Mouse (Mus musculus): ENCODE measurements around the gene Nr4a1. TPM values are rescaled to one million over a fixed set of nuclear protein-coding genes. Genes with fewer than 3 reads are reported as not detected.

Gene Nr4a1
- polyA plus RNA-seq (2012; rRNA removed): 13.1 and 16.4 TPM in 2 replicates

GRCm38 (mm10) chr15:101253886-101254795 lies at the start of gene Nr4a1:
Gene Nr4a1 (plus strand): TSS chr15:101254269.
- Histone ChIP-seq H3K27me3 (ENCODE audit: control insufficient read depth, insufficient read depth, low read length) (no peaks in the 10 kb centered on the region), H3K4me3 (replicated peaks; ENCODE audit: insufficient read depth, low read depth, low read length) (peak within 1 kb of the TSS; percentile 56)

GRCm38 (mm10) chr15:101204781-101205180 lies 49.3 kb upstream of the Nr4a1 start:
- no peak for DNase-seq
- Histone ChIP-seq H3K27me3 (ENCODE audit: control insufficient read depth, insufficient read depth, low read length) (no peaks in the 10 kb centered on the region), H3K27ac (ENCODE audit: insufficient read depth, low read length) (no peak overlapping the region), H3K4me3 (replicated peaks; ENCODE audit: insufficient read depth, low read depth, low read length) (no peak overlapping the region), H3K4me1 (ENCODE audit: control insufficient read depth, insufficient read depth, low read length) (peaks cover 11% of the 10 kb centered on the region)
- 92% methylated on average over 7 of the region's 7 CpGs for WGBS
- no peak for TF ChIP-seq CTCF (IDR thresholded peaks at IDR 0.05; ENCODE audit: borderline replicate concordance, insufficient read depth, low read depth, low read length)
- no peak for TF ChIP-seq POLR2A (IDR thresholded peaks at IDR 0.05; ENCODE audit: borderline replicate concordance, insufficient read depth, low read length)

More at GRCm38 (mm10) chr15:101253886-101254795, at the start of gene Nr4a1:
- 1% methylated on average over 79 of the region's 82 CpGs for WGBS
- Histone ChIP-seq H3K27ac (ENCODE audit: insufficient read depth, low read length) (peak within 1 kb of the TSS; percentile 83), H3K4me1 (ENCODE audit: control insufficient read depth, insufficient read depth, low read length) (peaks cover 15% of the 10 kb centered on the region)
- peak; percentile 93 to 94 for DNase-seq
- TF ChIP-seq CTCF (IDR thresholded peaks at IDR 0.05; ENCODE audit: borderline replicate concordance, insufficient read depth, low read depth, low read length): no peak
- TF ChIP-seq POLR2A (IDR thresholded peaks at IDR 0.05; ENCODE audit: borderline replicate concordance, insufficient read depth, low read length): peak; percentile 47; the same call in 1 of the 2 replicates

GRCm38 (mm10) chr15:101210228-101210627 lies 43.8 kb upstream of the Nr4a1 start:
- 65% methylated on average over 6 of the region's 6 CpGs for WGBS
- peak; percentile 56 to 61 for DNase-seq

GRCm38 (mm10) chr15:101210998-101211613 lies 43.0 kb upstream of the Nr4a1 start:
- no peak for TF ChIP-seq CTCF (IDR thresholded peaks at IDR 0.05; ENCODE audit: borderline replicate concordance, insufficient read depth, low read depth, low read length)
- no peak for TF ChIP-seq POLR2A (IDR thresholded peaks at IDR 0.05; ENCODE audit: borderline replicate concordance, insufficient read depth, low read length)
- no peak for DNase-seq
- 63% methylated on average over 14 of the region's 14 CpGs for WGBS
- Histone ChIP-seq H3K4me3 (replicated peaks; ENCODE audit: insufficient read depth, low read depth, low read length) (no peak overlapping the region), H3K27ac (ENCODE audit: insufficient read depth, low read length) (no peak overlapping the region), H3K4me1 (ENCODE audit: control insufficient read depth, insufficient read depth, low read length) (peaks cover 5% of the 10 kb centered on the region), H3K27me3 (ENCODE audit: control insufficient read depth, insufficient read depth, low read length) (no peaks in the 10 kb centered on the region)

More at GRCm38 (mm10) chr15:101210228-101210627, 43.8 kb upstream of the Nr4a1 start:
- Histone ChIP-seq H3K4me1 (ENCODE audit: control insufficient read depth, insufficient read depth, low read length) (peaks cover 5% of the 10 kb centered on the region), H3K27ac (ENCODE audit: insufficient read depth, low read length) (no peak overlapping the region), H3K4me3 (replicated peaks; ENCODE audit: insufficient read depth, low read depth, low read length) (no peak overlapping the region), H3K27me3 (ENCODE audit: control insufficient read depth, insufficient read depth, low read length) (no peaks in the 10 kb centered on the region)
- no peak for TF ChIP-seq POLR2A (IDR thresholded peaks at IDR 0.05; ENCODE audit: borderline replicate concordance, insufficient read depth, low read length)
- TF ChIP-seq CTCF (IDR thresholded peaks at IDR 0.05; ENCODE audit: borderline replicate concordance, insufficient read depth, low read depth, low read length): peak; percentile 70

- H3K4me1 ChIP-seq (ENCODE audit: control insufficient read depth, insufficient read depth, low read length): peaks cover 5% of the 10 kb centered on the region
- TF ChIP-seq CTCF (IDR thresholded peaks at IDR 0.05; ENCODE audit: borderline replicate concordance, insufficient read depth, low read depth, low read length) (no peak), POLR2A (IDR thresholded peaks at IDR 0.05; ENCODE audit: borderline replicate concordance, insufficient read depth, low read length) (no peak)
- no peak overlapping the region for H3K4me3 ChIP-seq (replicated peaks; ENCODE audit: insufficient read depth, low read depth, low read length)
- WGBS: 21% methylated on average over 14 of the region's 14 CpGs
- peak in 1 of 2 experiments; percentile 39 for DNase-seq
- H3K27me3 ChIP-seq (ENCODE audit: control insufficient read depth, insufficient read depth, low read length): no peaks in the 10 kb centered on the region
- no peak overlapping the region for H3K27ac ChIP-seq (ENCODE audit: insufficient read depth, low read length)
Observed at GRCm38 (mm10) chr15:101212435-101212834, 41.6 kb upstream of the Nr4a1 start.

GRCm38 (mm10) chr15:101215136-101215535 lies 38.9 kb upstream of the Nr4a1 start:
- no peak overlapping the region for H3K4me3 ChIP-seq (replicated peaks; ENCODE audit: insufficient read depth, low read depth, low read length)
- H3K27me3 ChIP-seq (ENCODE audit: control insufficient read depth, insufficient read depth, low read length): no peaks in the 10 kb centered on the region
- WGBS: 80% methylated on average over 2 of the region's 2 CpGs
- no peak overlapping the region for H3K27ac ChIP-seq (ENCODE audit: insufficient read depth, low read length)
- H3K4me1 ChIP-seq (ENCODE audit: control insufficient read depth, insufficient read depth, low read length): peaks cover 5% of the 10 kb centered on the region
- DNase-seq: no peak
- TF ChIP-seq POLR2A (IDR thresholded peaks at IDR 0.05; ENCODE audit: borderline replicate concordance, insufficient read depth, low read length) (no peak), CTCF (IDR thresholded peaks at IDR 0.05; ENCODE audit: borderline replicate concordance, insufficient read depth, low read depth, low read length) (no peak)

DNA sequence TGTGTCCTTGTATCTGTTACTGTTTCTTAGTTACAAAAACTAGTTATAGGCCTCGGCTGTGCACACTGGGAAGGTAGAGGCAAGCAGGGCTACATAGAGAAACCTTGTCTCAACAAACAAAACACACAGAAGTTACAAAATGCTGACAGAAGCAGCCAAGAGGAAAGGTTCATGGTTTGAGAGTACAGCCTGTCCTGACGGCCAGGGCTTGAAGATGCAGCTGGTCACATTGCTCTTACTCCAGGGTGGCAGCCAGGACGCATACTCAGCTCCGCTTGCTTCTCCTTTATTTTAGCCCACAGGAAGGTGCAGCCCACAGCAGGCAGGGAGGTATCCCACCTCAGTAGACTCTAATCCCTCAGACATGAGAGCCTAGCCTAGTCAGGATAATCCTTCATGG lies 38.0 kb upstream of the Nr4a1 start:
- no peak for TF ChIP-seq CTCF (IDR thresholded peaks at IDR 0.05; ENCODE audit: borderline replicate concordance, insufficient read depth, low read depth, low read length)
- no peak for TF ChIP-seq POLR2A (IDR thresholded peaks at IDR 0.05; ENCODE audit: borderline replicate concordance, insufficient read depth, low read length)
- Histone ChIP-seq H3K27me3 (ENCODE audit: control insufficient read depth, insufficient read depth, low read length) (no peaks in the 10 kb centered on the region), H3K4me1 (ENCODE audit: control insufficient read depth, insufficient read depth, low read length) (peaks cover 5% of the 10 kb centered on the region), H3K4me3 (replicated peaks; ENCODE audit: insufficient read depth, low read depth, low read length) (no peak overlapping the region), H3K27ac (ENCODE audit: insufficient read depth, low read length) (no peak overlapping the region)
- no peak for DNase-seq
- WGBS: 88% methylated on average over 4 of the region's 4 CpGs
